Mouse (Mus musculus) brain, embryonic 18.5 days (tissue): ENCODE measurements at regions not wholly inside any gene's neighbourhood (a gene's known extent, or its start where the extent isn't known, plus 50 kb on each side); places are given as distances from the start of the nearest gene placed in this dataset.

Experiments
- DNase-seq: peaks from one replicate; pipeline ENCODE4 v3.0.0-alpha.2; 2012; ENCODE audit warnings: low read depth, low spot score

DNA sequence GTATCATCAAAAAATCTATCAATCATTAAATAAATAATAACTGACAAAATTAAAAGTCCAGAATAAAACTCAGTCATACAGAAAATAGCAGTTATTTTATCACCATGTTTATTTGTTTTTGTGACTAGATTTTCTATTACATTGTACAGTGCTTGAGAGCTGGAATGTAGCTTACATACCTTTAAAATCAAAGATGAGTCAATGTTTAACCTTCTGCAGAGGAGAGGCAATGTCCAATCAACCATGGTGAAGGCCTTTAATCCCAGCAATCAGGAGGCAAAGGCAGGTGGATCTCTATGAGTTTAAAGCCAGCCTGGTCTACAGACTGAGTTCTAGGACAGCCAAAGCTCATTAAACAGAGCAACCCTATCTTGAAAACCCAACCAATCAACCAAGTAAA is 131.1 kb downstream of the Gm9733 start:
- DNase-seq, result no peak

DNA sequence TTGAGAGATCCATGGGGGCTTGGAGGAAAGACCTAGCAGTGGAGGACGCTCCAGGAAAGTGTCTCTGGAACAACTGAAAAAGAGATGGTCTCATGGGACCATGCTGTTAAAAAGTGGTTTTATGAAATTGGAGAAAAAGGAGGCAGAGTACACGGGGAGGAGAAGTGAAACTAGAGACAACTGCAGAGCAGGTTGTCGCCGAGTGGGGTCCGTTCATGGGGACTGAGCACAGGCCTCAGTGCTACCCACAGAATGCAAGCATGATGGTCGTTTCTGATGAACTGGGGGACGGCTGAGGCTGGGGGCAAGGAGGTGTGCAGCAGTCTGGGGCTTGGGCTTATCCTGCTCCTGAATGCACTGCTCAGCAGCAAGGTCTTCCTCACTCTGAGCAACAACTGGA is 129.3 kb downstream of the Gm9733 start:
- no peak for DNase-seq

DNA sequence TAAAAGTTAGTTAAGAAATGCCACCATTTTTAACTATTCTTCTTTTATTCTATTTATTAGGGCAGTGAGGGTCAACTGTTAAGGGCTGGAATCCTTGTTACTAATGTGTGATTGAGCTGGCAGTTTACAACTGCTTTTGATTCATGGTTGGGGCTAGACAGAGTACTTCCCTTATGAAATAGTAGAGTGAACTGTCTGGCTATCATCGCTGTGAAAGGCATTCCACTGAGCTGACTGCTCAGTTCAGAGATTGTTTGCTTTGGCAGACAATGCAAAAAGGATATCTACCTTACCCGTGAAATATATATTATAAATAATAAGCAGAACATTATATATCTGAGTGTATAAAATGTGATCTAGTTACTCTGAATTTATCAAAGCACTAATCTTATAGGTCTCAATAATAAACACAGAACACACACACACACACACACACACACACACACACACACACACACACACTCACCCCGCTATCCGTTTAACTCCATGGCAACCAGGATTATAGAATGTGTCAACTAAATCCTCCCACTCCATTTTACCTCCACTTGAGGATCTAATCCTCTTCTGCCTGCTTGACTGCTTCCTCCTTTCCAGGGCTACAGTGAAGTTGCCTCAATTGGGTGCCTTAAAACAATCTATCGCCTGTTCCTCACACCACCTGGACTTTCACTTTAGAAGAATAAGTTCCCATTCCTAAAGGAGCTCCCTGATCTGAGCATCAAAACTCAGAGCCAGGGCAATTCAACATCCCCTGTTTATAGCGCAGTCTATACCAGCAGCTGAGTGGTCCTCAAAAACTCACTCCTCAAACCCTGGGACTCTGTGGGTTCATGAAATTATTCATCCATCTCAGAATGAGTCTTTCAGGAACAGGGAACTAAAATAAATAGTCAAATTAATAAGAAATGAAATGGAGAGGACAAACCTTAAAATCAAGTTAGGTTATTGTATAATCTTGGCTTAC is 126.6 kb downstream of the Gm9733 start:
- no peak for DNase-seq

DNA sequence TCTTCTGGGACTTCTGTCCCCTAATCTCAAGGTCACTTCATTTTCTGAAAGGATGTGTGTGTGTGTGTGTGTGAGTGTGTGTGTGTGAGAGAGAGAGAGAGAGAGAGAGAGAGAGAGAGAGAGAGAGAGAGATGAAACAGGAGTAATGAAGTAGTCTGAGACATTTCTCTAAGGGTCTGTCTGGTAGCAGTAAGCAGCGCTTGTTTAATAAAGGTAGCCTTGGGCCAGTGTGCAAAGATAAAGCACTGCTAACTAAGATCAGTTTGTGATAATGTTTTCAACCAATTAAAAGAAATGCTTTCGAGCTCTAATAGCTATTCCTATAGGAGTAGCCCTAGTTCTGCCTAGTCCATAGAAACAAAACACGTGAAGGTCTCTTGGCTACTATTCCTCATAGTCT is 119.7 kb downstream of the Gm9733 start:
- no peak for DNase-seq

DNA sequence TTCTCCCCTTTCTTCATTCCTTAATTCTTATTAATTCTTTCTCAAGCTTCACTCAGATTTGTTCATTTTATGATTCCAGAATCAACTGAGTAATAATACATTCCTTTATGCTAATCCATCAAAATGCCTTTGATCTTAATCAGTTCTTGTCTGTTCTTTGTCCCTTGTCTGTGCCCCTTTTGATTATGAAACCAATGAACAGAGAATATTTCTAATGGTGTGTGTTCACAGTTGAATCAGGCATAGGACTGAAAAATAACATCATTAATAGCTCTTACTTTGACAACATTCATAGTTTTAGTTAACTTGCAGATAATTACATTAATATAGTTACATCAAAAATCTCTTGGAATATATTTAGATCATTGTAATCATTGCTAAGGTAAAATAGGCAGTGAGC is 114.5 kb downstream of the Gm9733 start:
- DNase-seq, result no peak

DNA sequence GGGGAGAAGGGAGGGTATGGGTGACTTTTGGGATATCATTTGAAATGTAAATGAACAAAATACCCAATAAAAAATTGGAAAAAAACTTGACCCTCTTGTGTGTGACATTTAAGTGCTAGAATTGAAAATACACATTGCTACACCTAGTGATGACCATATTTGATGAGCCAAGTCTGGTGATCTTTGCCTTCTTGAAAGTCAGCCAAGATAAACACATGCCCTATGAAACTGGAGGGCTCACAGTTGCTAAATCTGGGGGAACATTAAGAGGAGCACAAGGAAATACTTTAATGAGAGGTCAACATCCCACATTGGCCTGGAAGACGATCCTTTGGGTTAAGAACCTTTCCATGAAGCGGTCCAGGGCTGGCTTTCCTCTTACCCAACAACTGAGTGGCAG is 112.8 kb downstream of the Gm9733 start:
- no peak for DNase-seq

DNA sequence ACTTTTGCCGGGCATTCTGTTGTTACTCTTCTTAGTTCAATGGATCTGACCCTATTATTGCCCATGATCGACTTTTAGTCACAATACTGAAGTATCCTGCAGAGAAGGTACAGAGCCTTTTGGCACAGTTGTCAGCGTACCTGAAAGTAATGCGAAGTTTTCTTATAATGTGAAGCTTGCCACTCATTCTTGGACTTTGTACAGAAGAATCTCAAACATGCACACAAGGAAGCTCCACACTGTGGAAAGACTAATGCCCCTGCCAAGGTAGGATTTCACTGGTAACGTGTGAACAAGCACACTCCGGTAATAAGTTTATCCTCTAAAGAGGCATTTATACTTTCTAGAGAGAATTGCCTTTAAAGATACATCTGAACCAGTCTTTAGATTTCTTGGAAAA is 108.8 kb downstream of the Gm9733 start:
- no peak for DNase-seq

DNA sequence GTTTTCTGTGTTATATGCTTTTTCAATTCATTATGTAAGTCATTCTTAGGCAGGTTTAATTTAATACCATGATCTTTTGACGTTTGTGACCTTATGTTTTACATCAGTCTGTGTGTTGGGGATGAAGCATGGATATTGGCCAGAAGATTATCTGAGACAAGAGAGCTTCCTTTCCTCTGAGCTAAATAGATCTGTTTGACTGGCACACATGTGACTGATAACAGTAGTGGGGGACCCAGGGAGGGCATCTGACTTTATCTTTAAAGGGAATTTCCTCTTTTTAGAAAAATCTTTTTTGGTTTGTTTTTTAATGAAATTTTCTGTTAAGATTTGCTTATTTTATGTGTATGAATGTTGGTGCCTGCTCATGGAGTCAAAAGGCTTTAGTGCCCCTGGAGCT is 107.7 kb downstream of the Gm9733 start:
- DNase-seq, result no peak

DNA sequence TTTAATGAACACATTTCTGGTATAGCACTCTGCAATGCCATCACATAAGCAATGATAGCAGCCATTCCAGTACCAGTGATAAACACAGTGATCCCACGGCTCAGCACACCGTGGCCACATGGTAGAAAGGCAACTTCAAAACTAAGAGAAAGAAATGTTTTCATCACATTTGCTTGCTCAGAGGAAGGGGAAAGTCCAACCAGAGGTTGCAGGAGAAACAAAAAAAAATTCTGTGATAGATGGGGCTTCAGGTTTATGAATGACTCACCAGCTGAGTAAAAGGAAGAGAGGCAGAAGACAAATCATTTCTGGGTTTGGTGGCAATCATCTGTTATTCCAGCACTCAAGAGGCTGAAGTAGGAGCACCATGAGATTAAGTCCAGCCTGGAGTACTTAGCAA is 103.5 kb downstream of the Gm9733 start:
- DNase-seq, result no peak

DNA sequence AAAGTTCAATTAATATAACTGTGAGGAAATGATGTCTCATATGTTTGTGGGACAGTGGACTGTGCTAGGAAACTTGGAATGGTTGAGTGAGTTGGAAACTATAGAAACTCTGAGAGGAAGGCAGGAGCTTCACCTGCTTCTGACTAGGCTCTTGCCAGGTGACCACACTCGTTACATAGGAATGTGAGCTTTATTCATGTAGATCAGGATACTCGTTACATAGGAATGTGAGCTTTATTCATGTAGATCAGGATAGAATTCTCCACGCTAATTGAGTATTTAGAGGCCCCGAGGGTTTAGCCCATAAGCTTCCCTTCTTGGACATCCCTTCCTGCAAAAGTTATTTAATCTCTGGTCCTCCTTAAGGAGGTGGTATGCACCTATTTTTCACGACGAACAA is 101.9 kb downstream of the Gm9733 start:
- no peak for DNase-seq

DNA sequence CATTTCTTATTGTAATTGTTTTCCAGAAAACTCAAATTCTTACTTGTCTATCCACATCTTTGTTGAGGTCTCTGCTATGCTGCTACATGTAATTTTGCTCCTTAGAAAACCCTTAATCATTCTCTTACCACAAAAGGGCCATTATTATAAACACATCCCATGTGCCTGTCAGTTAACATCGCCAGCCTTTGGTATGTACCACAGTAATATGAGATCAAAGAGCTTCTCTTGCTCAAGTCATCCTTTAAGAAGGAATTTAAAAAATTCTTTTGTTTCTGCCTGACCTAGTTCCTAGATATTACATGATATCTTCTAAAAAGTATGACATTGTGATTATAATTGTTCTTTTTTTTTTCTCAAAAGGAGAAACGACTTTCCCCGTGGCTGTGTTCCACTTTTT is 100.7 kb downstream of the Gm9733 start:
- DNase-seq, result no peak

DNA sequence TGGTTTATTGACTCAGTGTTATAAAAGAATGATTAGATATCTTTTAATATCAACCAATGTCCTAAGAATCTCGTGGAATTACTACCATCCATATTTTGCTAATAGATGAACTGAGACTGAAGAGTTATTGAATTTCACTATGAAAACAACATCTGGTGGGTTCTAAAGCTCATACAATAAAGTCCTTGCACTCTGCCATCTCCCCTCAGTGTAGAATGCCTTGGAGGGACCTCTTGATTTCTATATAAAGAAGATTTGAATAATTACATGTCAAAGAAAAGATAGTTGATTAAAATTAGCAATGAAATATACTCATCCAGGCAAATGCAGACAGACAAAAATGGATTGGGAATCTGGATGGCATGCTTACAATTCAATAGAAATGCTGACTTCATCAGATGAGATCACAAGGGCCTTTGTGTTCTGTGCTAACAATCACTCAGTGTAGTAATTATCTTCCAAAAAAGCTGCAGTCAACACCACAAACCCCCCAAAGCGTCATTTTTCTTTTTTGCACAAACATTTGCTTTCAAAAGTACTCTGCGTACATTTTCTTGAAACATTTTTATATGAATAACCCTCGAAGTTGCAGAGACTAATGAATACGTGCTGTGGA is 94.2 kb downstream of the Gm9733 start:
- no peak for DNase-seq

DNA sequence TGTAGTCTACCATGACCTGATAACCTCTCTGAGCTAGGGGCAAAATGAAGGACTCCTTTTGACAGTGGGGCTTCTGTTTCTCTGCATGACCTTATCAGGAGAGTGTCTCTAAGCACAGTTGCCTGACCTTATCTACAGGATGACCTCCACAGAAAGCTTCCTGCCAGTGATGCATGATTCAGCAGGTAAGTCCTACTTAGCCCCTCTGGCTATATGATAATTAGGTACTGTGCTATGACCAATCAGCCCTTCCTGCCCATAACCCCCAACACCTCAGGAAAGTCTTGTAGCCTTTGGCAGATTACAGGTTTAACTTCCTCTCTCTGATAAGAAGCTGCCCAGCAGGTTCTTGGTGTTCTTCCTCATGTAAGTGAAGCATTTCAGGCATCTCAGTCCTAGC is 89.7 kb downstream of the Gm9733 start:
- DNase-seq, result no peak

DNA sequence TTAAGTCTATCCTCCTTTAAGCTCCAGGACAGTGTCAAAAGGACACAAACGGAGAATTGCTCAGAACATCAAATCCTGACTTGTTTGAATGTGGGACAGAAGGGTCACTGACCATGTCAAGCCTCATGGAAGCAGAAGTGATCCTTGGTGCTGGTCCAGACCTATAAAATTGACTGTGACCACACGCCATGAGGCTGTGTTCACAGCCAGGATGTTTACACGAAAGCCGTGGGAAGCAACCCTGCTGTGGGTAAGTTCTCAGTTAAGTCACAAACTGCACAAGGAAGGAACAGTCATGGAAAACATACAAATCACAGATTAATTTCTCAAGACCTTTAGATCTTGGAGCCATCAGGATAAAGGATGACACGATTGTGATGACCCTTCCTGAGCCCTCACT is 88.5 kb downstream of the Gm9733 start:
- DNase-seq, result no peak

DNA sequence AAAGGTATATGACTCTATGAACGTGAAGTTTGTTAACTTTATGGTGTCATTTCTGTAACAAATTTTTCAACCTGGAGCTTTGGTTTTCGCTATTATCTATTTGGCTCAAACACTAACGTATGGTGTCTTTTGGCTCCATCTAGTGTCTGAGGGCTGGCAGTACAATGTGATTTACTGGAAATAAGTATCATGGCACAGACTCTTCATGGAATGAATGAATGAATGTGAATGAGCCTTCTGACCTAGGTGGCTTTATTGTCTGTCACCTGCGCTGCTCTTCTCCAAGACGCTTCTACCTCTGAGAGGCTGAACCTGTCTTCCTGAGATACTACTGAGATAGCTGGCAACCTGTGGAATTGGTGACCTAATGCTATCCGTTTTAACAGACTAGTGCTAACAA is 87.1 kb downstream of the Gm9733 start:
- no peak for DNase-seq
